Mouse (Mus musculus): ENCODE measurements at regions not wholly inside any gene's neighbourhood (a gene's known extent, or its start where the extent isn't known, plus 50 kb on each side); places are given as distances from the start of the nearest gene placed in this dataset.

- no peak for TF ChIP-seq CHD2 (IDR thresholded peaks at IDR 0.05; ENCODE audit: low read depth, low read length)
- no peak for TF ChIP-seq HCFC1 (IDR thresholded peaks at IDR 0.05; ENCODE audit: borderline replicate concordance, insufficient read depth, low read length)
- no peak for TF ChIP-seq ZNF384 (IDR thresholded peaks at IDR 0.05; ENCODE audit: low read depth, low read length)
- TF ChIP-seq MAFK (IDR thresholded peaks at IDR 0.05; ENCODE audit: insufficient read depth, low read depth, low read length), result no peak
Measured at GRCm38 (mm10) chr9:89807381-89807780, 69.1 kb upstream of the Ankrd34c start.
